Mouse (Mus musculus): ENCODE data around the gene Slc25a4.

- no peak for TF ChIP-seq CTCF (IDR thresholded peaks at IDR 0.05; ENCODE audit: low read depth, low read length)
- TF ChIP-seq POLR2A (IDR thresholded peaks at IDR 0.05; ENCODE audit: borderline replicate concordance, low read depth, low read length) = no peak
Observed at GRCm38 (mm10) chr8:46193100-46193499, 18.0 kb downstream of the Slc25a4 start.

Data from bone marrow macrophage, adult 2 months (primary cell).